Mouse (Mus musculus): ENCODE measurements around the gene Zfp988.
"Not testable (repeated sequence)": the region's sequence is repeated elsewhere in the genome, so short reads cannot be mapped to it uniquely, and the experiment has no call there.

Zfp988 gene

GRCm38 (mm10) chr4:147343042-147343908 lies 37.8 kb downstream of the Zfp988 start:
- not testable (repeated sequence) for DNase-seq (ENCODE audit: low read depth, low spot score)

- DNase-seq (ENCODE audit: low read depth, low spot score), result not testable (repeated sequence)
Measured at GRCm38 (mm10) chr4:147345061-147345554, 39.6 kb downstream of the Zfp988 start.

DNA sequence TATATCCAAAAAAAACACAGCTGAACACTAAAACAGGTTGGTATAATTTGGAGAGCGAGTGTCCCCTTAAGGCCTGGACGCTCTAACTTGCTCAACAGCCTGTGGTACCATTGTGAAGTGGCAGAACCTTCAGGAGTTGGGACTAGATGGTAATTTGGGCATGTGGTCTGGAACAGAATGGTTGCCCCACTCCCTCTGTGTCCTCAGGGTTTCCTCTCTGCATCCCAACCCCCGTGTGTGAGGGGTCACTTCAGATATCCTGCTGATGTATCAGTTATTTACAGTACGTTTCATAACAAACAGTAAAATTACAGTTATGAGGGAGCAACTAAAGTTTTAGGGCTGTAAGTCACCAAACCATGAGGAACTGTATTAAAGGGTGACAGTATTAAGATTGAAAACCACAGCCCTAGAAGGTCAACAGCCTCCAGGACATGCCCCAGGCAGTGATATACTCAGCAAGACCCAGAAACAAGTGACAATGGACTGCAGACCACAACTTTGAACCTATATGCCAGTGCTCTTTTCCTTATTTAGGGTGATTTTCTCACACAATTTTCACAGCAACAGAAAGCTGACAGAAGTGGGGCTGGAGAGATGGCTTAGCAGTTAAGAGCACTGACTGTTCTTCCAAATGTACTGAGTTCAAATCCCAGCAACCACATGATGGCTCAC lies 41.0 kb downstream of the Zfp988 start:
- not testable (repeated sequence) for DNase-seq (ENCODE audit: low read depth, low spot score)

DNA sequence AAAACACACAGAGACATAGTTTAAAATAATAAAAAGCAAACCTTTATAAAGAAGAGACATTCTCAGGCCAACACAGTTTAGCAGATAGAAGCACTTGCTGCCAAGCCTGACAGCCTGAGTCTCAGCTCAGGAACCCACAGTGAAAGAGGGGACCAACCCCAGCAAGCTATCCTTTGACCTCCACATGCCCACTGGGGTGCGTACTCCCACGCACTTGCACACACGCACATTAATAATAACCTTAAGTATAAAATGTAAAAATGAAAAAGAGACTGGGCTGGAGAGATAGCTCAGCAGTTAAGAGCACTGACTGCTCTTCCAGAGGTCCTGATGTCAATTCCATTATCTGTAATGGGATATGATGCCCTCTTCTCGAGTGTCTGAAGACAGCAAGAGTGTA lies 41.8 kb downstream of the Zfp988 start:
- DNase-seq (ENCODE audit: low read depth, low spot score), result not testable (repeated sequence)

DNA sequence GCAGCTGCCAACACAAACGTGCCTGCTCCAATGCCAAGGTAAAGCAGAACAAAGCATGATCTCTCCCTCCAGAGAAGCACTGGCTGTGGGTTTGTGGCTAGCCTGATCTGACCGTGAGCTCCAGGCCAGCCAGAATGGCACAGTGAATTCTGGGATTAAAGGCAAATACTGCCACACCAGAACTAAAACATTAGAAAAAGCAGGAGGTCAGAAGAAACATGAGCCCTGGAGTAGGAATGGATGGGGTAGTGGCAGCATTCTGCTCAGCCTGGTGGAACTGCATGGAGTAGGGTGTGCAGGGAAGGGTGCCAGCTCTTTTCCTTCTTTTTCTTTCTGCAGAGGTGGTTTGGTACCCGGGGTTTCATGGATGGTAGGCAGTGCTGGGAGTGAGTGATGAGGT lies 42.4 kb downstream of the Zfp988 start:
- not testable (repeated sequence) for DNase-seq (ENCODE audit: low read depth, low spot score)

GRCm38 (mm10) chr4:147348401-147348800 lies 42.9 kb downstream of the Zfp988 start:
- not testable (repeated sequence) for DNase-seq (ENCODE audit: low read depth, low spot score)

DNA sequence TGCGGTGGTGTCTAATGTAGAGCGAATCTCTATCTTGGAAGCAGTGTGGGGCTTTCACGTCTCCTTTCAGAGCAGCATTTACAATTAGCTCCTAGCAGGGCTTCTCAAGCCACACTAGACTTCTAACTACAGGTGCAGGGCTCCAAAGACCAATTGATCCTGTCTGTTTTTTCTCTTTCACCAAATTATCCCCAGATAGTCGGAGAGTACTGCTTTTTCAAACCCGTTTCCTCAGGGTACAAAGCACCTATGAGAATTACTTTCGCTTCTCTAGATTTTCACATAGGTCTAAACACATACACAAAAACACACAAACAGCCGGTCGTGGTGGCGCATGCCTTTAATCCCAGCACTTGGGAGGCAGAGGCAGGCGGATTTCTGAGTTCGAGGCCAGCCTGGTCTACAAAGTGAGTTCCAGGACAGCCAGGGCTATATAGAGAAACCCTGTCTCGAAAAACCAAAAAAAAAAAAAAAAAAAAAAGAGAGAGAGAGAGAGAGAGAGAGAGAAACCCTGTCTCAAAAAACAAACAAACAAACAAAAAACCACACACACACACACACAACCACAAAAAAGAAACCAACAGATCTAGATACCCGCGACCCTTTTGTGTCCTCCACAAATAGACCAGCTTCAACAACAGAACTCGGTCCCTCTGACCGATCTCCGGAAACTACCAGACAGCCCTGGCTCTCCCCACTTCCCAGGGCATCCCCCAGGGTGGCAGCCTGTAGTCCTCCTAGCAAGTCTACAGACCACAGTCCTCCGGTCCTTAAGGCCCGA lies 43.6 kb downstream of the Zfp988 start:
- not testable (repeated sequence) for DNase-seq (ENCODE audit: low read depth, low spot score)

- not testable (repeated sequence) for DNase-seq (ENCODE audit: low read depth, low spot score)
Measured at GRCm38 (mm10) chr4:147349687-147350415, 44.4 kb downstream of the Zfp988 start.

DNA sequence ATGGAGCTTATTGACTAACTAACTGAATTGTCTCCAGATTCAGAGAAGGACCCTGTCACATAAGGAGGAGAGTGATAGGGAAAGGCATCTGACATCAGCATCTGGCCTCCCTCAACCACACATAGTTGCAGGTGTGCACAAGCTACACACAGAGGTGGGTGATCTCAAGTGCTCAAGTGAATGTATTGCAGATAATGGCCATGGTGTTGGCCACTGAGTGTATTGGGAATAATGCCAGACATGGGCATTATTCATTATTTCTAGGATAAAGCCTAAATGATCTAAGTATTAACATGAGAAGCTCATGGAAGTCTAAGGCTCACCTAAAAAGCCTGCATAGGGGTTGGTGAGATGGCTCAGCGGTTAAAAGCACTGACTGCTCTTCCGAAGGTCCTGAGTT lies 45.1 kb downstream of the Zfp988 start:
- DNase-seq (ENCODE audit: low read depth, low spot score), result not testable (repeated sequence)

- DNase-seq (ENCODE audit: low read depth, low spot score), result not testable (repeated sequence)
Measured at GRCm38 (mm10) chr4:147351376-147351980, 46.0 kb downstream of the Zfp988 start.

GRCm38 (mm10) chr4:147353626-147354025 lies 48.2 kb downstream of the Zfp988 start:
- DNase-seq (ENCODE audit: low read depth, low spot score), result not testable (repeated sequence)

DNA sequence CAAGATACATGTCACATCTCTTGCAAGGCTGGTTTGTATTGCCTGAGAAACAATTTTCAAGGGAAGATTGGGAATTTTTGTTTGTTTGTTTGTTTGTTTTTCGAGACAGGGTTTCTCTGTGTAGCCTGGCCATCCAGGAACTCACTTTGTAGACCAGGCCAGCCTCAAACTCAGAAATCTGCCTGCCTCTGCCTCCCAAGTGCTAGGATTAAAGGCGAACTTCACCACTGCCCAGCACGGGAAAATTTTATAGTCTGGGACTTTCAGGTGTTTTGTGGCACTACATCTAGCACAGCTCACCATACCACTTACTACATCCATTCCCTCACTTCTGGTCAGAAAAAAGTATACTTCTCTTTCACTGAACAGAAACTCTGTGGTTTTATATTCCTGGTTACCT lies 50.6 kb downstream of the Zfp988 start:
- DNase-seq (ENCODE audit: low read depth, low spot score), result not testable (repeated sequence)

DNA sequence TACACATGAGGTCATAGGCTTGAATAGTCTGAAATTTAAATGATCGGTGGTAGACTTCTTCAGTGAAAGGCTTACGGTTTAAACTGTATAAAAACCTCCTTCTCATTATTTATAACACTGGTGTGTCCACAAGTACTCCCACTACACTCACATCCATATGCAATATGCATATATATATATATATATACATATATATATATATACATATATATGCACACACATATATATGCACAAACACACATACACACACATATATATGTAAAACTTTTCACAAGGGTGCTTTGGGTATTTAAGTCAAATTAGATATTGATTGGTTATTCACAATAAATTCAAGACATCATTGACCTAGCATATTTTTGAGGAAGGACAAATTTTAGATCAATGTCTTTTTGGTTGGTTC lies 51.7 kb downstream of the Zfp988 start:
- DNase-seq (ENCODE audit: low read depth, low spot score), result not testable (repeated sequence)

DNA sequence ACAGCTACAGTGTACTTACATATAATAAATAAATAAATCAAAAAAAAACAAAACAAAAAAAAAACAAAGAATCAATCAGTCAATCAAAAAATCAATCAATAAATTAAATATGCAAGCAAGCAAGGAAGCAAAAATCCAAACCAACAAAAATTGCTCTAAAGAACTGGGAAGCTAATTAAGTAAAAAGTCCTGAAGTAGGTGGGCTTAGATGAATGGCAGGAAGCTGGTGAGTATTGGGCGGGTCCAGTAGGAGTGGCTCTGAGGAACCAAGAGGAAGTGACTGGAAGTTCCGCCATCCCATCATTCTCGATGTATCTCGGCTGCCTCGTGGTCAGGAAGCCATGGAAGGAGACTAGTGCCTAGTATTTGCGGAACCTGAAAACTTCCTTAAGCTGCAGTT lies 55.5 kb downstream of the Zfp988 start, which contains the start of gene Zfp978:
Gene Zfp978 (plus strand): TSS at position 301 of the 400 bp plus-strand sequence.
- DNase-seq (ENCODE audit: low read depth, low spot score), result not testable (repeated sequence)

- not testable (repeated sequence) for DNase-seq (ENCODE audit: low read depth, low spot score)
Measured at GRCm38 (mm10) chr4:147361872-147362271, 56.4 kb downstream of the Zfp988 start.

DNA sequence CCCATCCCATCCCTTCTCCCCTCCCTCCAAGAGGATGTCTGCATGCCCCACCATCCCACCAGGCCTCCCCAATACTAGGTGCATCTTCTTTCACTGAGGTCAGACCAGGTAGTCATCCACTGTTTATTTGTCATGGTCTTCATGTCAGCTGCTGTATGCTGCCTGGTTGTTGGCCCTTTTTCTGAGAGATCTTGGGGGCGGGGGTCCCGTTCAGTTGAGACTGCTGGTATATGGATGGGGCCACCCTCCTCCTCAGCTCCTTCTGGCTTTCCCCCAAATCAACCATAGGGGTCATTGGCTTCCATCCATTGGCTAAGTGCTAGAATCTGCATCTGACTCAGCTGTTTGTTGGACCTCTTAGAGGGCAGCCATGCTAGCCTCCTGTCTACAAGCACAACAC lies 64.1 kb downstream of the Zfp988 start:
- not testable (repeated sequence) for DNase-seq (ENCODE audit: low read depth, low spot score)

GRCm38 (mm10) chr4:147383199-147383598 lies 77.7 kb downstream of the Zfp988 start:
- not testable (repeated sequence) for DNase-seq (ENCODE audit: low read depth, low spot score)

Measured in CD4-positive helper T cell, adult 2 months (primary cell).